Mouse (Mus musculus) bone marrow, adult 2 months (tissue): ENCODE results near the gene Klhl22. TPM values are rescaled to one million over a fixed set of nuclear protein-coding genes. Genes with fewer than 3 reads are reported as not detected.
"Not testable (repeated sequence)": the region's sequence is repeated elsewhere in the genome, so short reads cannot be mapped to it uniquely, and the experiment has no call there.

Experiments
- H3K27ac ChIP-seq: fragments of 200-500 bp; 2 replicates; pipeline ENCODE4 v1.5.1; 2012; ENCODE audit warnings: low read depth, mild to moderate bottlenecking, control low read depth, inconsistent platforms, low read length; ENCODE audit not compliant: control insufficient read depth, poor library complexity, insufficient read depth
- H3K4me1 ChIP-seq: fragments of 200-500 bp; 2 replicates; pipeline ENCODE4 v1.6.1; 2011; ENCODE audit warnings: low read length; ENCODE audit not compliant: control insufficient read depth, insufficient read depth
- H3K4me3 ChIP-seq: fragments of 200-500 bp; replicated peaks from 2 replicates; pipeline ENCODE3; 2011; ENCODE audit warnings: mild to moderate bottlenecking, low read depth, low read length, control low read depth; ENCODE audit not compliant: control insufficient read depth
- CTCF ChIP-seq: fragments of 200-500 bp; IDR thresholded peaks from 2 replicates; pipeline ENCODE4 v1.5.1; 2011; ENCODE audit warnings: low read length, control low read depth; ENCODE audit not compliant: control insufficient read depth, insufficient read depth
- POLR2A ChIP-seq: fragments of 200-500 bp; IDR thresholded peaks from 2 replicates; pipeline ENCODE4 v1.6.1; 2011; ENCODE audit warnings: low read depth, mild to moderate bottlenecking, control low read depth, low read length, borderline replicate concordance; ENCODE audit not compliant: control insufficient read depth
- WGBS: fragments of 180-500 bp; shearing (Covaris S2); methylation state at CpG from one replicate; pipeline ENCODE4 v1.1.7; 2018; 5-methylcytosine and 5-hydroxymethylcytosine counted together
- polyA plus RNA-seq: library from polyadenylated mRNA; stranded (reverse); fragments of >200 nt; gene quantifications from 2 replicates; pipeline ENCODE4 v1.2.4, GENCODE M21; 2011; ENCODE audit warnings: low replicate concordance; ENCODE audit not compliant: missing spikeins, insufficient read depth, insufficient read length

Klhl22 gene
- polyA plus RNA-seq, 1 experiment: 7.8 TPM

GRCm38 (mm10) chr16:17729974-17730373 is 29.4 kb upstream of the Klhl22 start:
- TF ChIP-seq CTCF: no peak
- H3K27ac ChIP-seq: no peak overlapping the region

GRCm38 (mm10) chr16:17732021-17732420 is 27.4 kb upstream of the Klhl22 start:
- no peak overlapping the region for H3K27ac ChIP-seq
- no peak overlapping the region for H3K4me3 ChIP-seq
- TF ChIP-seq POLR2A: no peak
- TF ChIP-seq CTCF: no peak
- WGBS: 36% methylated on average over 3 of the region's 3 CpGs
- peaks cover 1% of the 10 kb centered on the region; the same call in 1 of the 2 replicates for H3K4me1 ChIP-seq

More at GRCm38 (mm10) chr16:17729974-17730373, 29.4 kb upstream of the Klhl22 start:
- peaks cover 1% of the 10 kb centered on the region; the same call in 1 of the 2 replicates for H3K4me1 ChIP-seq
- H3K4me3 ChIP-seq: no peak overlapping the region

- Histone ChIP-seq H3K4me1 (no peaks in the 10 kb centered on the region), H3K4me3 (no peak overlapping the region), H3K27ac (no peak overlapping the region)
- TF ChIP-seq CTCF (no peak), POLR2A (no peak)
- 77% methylated on average over 6 of the region's 6 CpGs for WGBS
Observed at GRCm38 (mm10) chr16:17732431-17732830, 27.0 kb upstream of the Klhl22 start.

GRCm38 (mm10) chr16:17732841-17733340 is 26.5 kb upstream of the Klhl22 start, which contains the start of gene Med15:
Gene Med15, minus strand, starts transcription at chr16:17732891.
- no peak within 1 kb of the TSS for H3K27ac ChIP-seq
- 42% methylated on average over 3 of the region's 3 CpGs for WGBS
- TF ChIP-seq POLR2A (no peak), CTCF (no peak)
- H3K4me3 ChIP-seq: no peak within 1 kb of the TSS
- no peaks in the 10 kb centered on the region for H3K4me1 ChIP-seq

- TF ChIP-seq CTCF (no peak), POLR2A (no peak)
- H3K27ac ChIP-seq: no peak overlapping the region
- no peaks in the 10 kb centered on the region for H3K4me1 ChIP-seq
- WGBS: 70% methylated on average over 2 of the region's 2 CpGs
- no peak overlapping the region for H3K4me3 ChIP-seq
Observed at GRCm38 (mm10) chr16:17733646-17734045, 25.8 kb upstream of the Klhl22 start.

GRCm38 (mm10) chr16:17734872-17735271 is 24.5 kb upstream of the Klhl22 start:
- not testable (repeated sequence) for H3K27ac ChIP-seq, H3K4me1 ChIP-seq, H3K4me3 ChIP-seq
- WGBS: 78% methylated on average over 6 of the region's 6 CpGs

GRCm38 (mm10) chr16:17736156-17736555 is 23.3 kb upstream of the Klhl22 start:
- no peaks in the 10 kb centered on the region for H3K4me1 ChIP-seq

GRCm38 (mm10) chr16:17740080-17740479 is 19.3 kb upstream of the Klhl22 start:
- no peak overlapping the region for H3K4me3 ChIP-seq
- TF ChIP-seq CTCF: no peak
- TF ChIP-seq POLR2A: no peak
- WGBS: 69% methylated on average over 4 of the region's 4 CpGs
- H3K27ac ChIP-seq: no peak overlapping the region
- no peaks in the 10 kb centered on the region for H3K4me1 ChIP-seq

More at GRCm38 (mm10) chr16:17736156-17736555, 23.3 kb upstream of the Klhl22 start:
- no peak overlapping the region for H3K4me3 ChIP-seq
- no peak for TF ChIP-seq POLR2A
- no peak for TF ChIP-seq CTCF
- WGBS: 40% methylated on average over 4 of the region's 4 CpGs
- H3K27ac ChIP-seq: no peak overlapping the region

- H3K4me1 ChIP-seq: no peaks in the 10 kb centered on the region
- no peak overlapping the region for H3K4me3 ChIP-seq
- no peak overlapping the region for H3K27ac ChIP-seq
- TF ChIP-seq POLR2A (no peak), CTCF (no peak)
- WGBS: 64% methylated on average over 1 of the region's 1 CpGs
Observed at GRCm38 (mm10) chr16:17742810-17743209, 16.6 kb upstream of the Klhl22 start.
